Mouse (Mus musculus): ENCODE measurements at regions not wholly inside any gene's neighbourhood (a gene's known extent, or its start where the extent isn't known, plus 50 kb on each side); places are given as distances from the start of the nearest gene placed in this dataset.
A peak's percentile ranks its signal among the peaks of the same experiment; 100 is the strongest.

- no peak for DNase-seq (ENCODE audit: low read depth, low spot score)
Observed at GRCm38 (mm10) chr14:76758589-76758988, 201.9 kb upstream of the Serp2 start.

- no peak for DNase-seq (ENCODE audit: low read depth, low spot score)
Observed at GRCm38 (mm10) chr14:76755591-76756376, 199.1 kb upstream of the Serp2 start.

- DNase-seq (ENCODE audit: low read depth, low spot score) = no peak
Observed at GRCm38 (mm10) chr14:76753734-76754133, 197.0 kb upstream of the Serp2 start.

- DNase-seq (ENCODE audit: low read depth, low spot score) = peak; percentile 86
Observed at GRCm38 (mm10) chr14:76749178-76749577, 192.5 kb upstream of the Serp2 start.

GRCm38 (mm10) chr14:76748711-76749110 lies 192.0 kb upstream of the Serp2 start:
- no peak for DNase-seq (ENCODE audit: low read depth, low spot score)

GRCm38 (mm10) chr14:76747814-76748213 lies 191.1 kb upstream of the Serp2 start:
- DNase-seq (ENCODE audit: low read depth, low spot score) = no peak

GRCm38 (mm10) chr14:76746282-76746681 lies 189.6 kb upstream of the Serp2 start:
- no peak for DNase-seq (ENCODE audit: low read depth, low spot score)

- no peak for DNase-seq (ENCODE audit: low read depth, low spot score)
Observed at GRCm38 (mm10) chr14:76744674-76745433, 188.2 kb upstream of the Serp2 start.

- no peak for DNase-seq (ENCODE audit: low read depth, low spot score)
Observed at GRCm38 (mm10) chr14:76742297-76742696, 185.6 kb upstream of the Serp2 start.

GRCm38 (mm10) chr14:76739836-76740597 lies 183.3 kb upstream of the Serp2 start:
- peak; percentile 44 for DNase-seq (ENCODE audit: low read depth, low spot score)

- DNase-seq (ENCODE audit: low read depth, low spot score) = no peak
Observed at GRCm38 (mm10) chr14:76735997-76736396, 179.3 kb upstream of the Serp2 start.

- DNase-seq (ENCODE audit: low read depth, low spot score) = no peak
Observed at GRCm38 (mm10) chr14:76735107-76735506, 178.4 kb upstream of the Serp2 start.

- DNase-seq (ENCODE audit: low read depth, low spot score) = no peak
Observed at GRCm38 (mm10) chr14:76733258-76733823, 176.7 kb upstream of the Serp2 start.

- peak; percentile 14 for DNase-seq (ENCODE audit: low read depth, low spot score)
Observed at GRCm38 (mm10) chr14:76731096-76731986, 174.7 kb upstream of the Serp2 start.

- DNase-seq (ENCODE audit: low read depth, low spot score) = no peak
Observed at GRCm38 (mm10) chr14:76725844-76726243, 169.2 kb upstream of the Serp2 start.

GRCm38 (mm10) chr14:76725231-76725630 lies 168.5 kb upstream of the Serp2 start:
- peak; percentile 33 for DNase-seq (ENCODE audit: low read depth, low spot score)

- DNase-seq (ENCODE audit: low read depth, low spot score) = no peak
Observed at GRCm38 (mm10) chr14:76724826-76725225, 168.1 kb upstream of the Serp2 start.

GRCm38 (mm10) chr14:76724395-76724794 lies 167.7 kb upstream of the Serp2 start:
- DNase-seq (ENCODE audit: low read depth, low spot score) = no peak

GRCm38 (mm10) chr14:76723551-76723950 lies 166.9 kb upstream of the Serp2 start:
- DNase-seq (ENCODE audit: low read depth, low spot score) = no peak

- no peak for DNase-seq (ENCODE audit: low read depth, low spot score)
Observed at GRCm38 (mm10) chr14:76722297-76722696, 165.6 kb upstream of the Serp2 start.

GRCm38 (mm10) chr14:76721751-76722150 lies 165.1 kb upstream of the Serp2 start:
- DNase-seq (ENCODE audit: low read depth, low spot score) = no peak
